Comparison of ENCODE assay signal across 17 mouse cellular contexts in the genomic region with DNA sequence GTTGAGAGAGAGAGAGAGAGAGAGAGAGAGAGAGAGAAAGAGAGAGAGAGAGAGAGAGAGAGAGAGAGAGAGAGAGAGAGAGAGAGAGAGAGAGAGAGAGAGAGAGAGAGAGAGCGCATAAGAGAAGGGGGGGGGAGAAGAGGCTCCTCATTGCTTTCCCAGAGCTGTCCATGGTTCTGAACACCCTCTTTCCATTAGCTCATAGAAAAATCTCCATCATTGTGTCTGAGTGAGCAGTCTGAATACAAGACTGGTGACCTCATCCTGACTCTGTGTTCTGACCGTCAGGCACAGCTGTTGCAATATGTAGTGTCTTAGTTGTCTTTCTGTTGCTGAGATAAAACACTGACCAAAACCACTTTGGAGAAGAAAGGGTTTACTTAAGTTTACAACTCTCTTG.
DNase-seq lines count a peak whose midpoint lies in the region; ATAC-seq and TF ChIP-seq lines count a peak whose summit lies in the region.
"Had no signal": no experiment of that assay in that cellular context is flagged by ENCODE, and none has a peak within 500 bp of the region (broad histone marks: within the 10 kb centered on the region; RNA-seq: fewer than 3 reads in every experiment).

No protein-coding gene starts in this region.

- no peaks in the 10 kb centered on the region for H3K36me3 ChIP-seq in heart, postnatal 0 days (replicated peaks; ENCODE audit: control insufficient read depth, insufficient read depth, low read length)
- H3K36me3 ChIP-seq in heart, adult 2 months (ENCODE audit: control insufficient read depth, insufficient read depth, low read length): no peaks in the 10 kb centered on the region
- H3K36me3 ChIP-seq in MEL (ENCODE audit: control insufficient read depth in 1 of 2, insufficient read depth in 2 of 2, low read length in 2 of 2): no peaks in the 10 kb centered on the region
- no peaks in the 10 kb centered on the region for H3K36me3 ChIP-seq in embryonic facial prominence, embryonic 11.5 days (replicated peaks; ENCODE audit: control insufficient read depth, insufficient read depth, low read depth, low read length)
- H3K36me3 ChIP-seq: embryonic facial prominence, embryonic 12.5 days had no signal

- TF ChIP-seq EP300 in heart, postnatal 0 days (IDR thresholded peaks at IDR 0.05; ENCODE audit: low read depth): no peak
- TF ChIP-seq EP300 in heart, adult 2 months (IDR thresholded peaks at IDR 0.05; ENCODE audit: insufficient read depth, low read depth, low read length): no peak
- no peak for TF ChIP-seq EP300 in MEL (IDR thresholded peaks at IDR 0.05; ENCODE audit: low read depth in 1 of 2, low read length in 2 of 2)

- peaks cover 26% of the 10 kb centered on the region for H3K27me3 ChIP-seq in heart, postnatal 0 days (ENCODE audit: control insufficient read depth, insufficient read depth, low read length)
- H3K27me3 ChIP-seq in heart, adult 2 months (ENCODE audit: control insufficient read depth, insufficient read depth, low read length): peaks cover 4% of the 10 kb centered on the region; the same call in 1 of the 2 replicates
- no peaks in the 10 kb centered on the region for H3K27me3 ChIP-seq in MEL (ENCODE audit: control insufficient read depth in 1 of 2, insufficient read depth in 2 of 2, low read length in 2 of 2)
- H3K27me3 ChIP-seq in embryonic facial prominence, embryonic 11.5 days (ENCODE audit: control insufficient read depth, insufficient read depth, low read length): peaks cover 11% of the 10 kb centered on the region

- no peaks in the 10 kb centered on the region for H3K79me2 ChIP-seq in heart, adult 2 months (replicated peaks; ENCODE audit: control insufficient read depth, insufficient read depth, low read length)
- no peaks in the 10 kb centered on the region for H3K79me2 ChIP-seq in MEL (ENCODE audit: control insufficient read depth, insufficient read depth, low read length, poor library complexity)

- no peak overlapping the region for H3K4me3 ChIP-seq in heart, postnatal 0 days (ENCODE audit: low read depth, low read length)
- H3K4me3 ChIP-seq in heart, adult 2 months: no peak overlapping the region
- H3K4me3 ChIP-seq in lung, adult 2 months (replicated peaks; ENCODE audit: extremely low read depth, low read depth, low read length): no peak overlapping the region
- H3K4me3 ChIP-seq in MEL (ENCODE audit: control insufficient read depth in 1 of 2, insufficient read depth in 1 of 2, low read depth in 2 of 2, low read length in 2 of 2): no peak overlapping the region
- no peak overlapping the region for H3K4me3 ChIP-seq in embryonic facial prominence, embryonic 11.5 days (ENCODE audit: low read depth, low read length)
- no peak overlapping the region for H3K4me3 ChIP-seq in layer of hippocampus, adult 2 months
- H3K4me3 ChIP-seq: embryonic facial prominence, embryonic 12.5 days had no signal

- 18% methylated on average over 2 of the region's 2 CpGs for WGBS in heart, postnatal 0 days
- 4% methylated on average over 2 of the region's 2 CpGs for WGBS in heart, adult 2 months
- 36% methylated on average over 2 of the region's 2 CpGs for WGBS in lung, adult 2 months
- WGBS in embryonic facial prominence, embryonic 11.5 days: 29% methylated on average over 2 of the region's 2 CpGs

- H3K9me3 ChIP-seq in heart, postnatal 0 days (replicated peaks; ENCODE audit: control insufficient read depth, low read length): no peaks in the 10 kb centered on the region
- no peaks in the 10 kb centered on the region for H3K9me3 ChIP-seq in MEL (replicated peaks; ENCODE audit: insufficient read depth, low read length)
- no peaks in the 10 kb centered on the region for H3K9me3 ChIP-seq in embryonic facial prominence, embryonic 11.5 days (replicated peaks; ENCODE audit: control insufficient read depth, low read length)
- H3K9me3 ChIP-seq: embryonic facial prominence, embryonic 12.5 days had no signal

- no peak for TF ChIP-seq POLR2A in heart, adult 2 months (IDR thresholded peaks at IDR 0.05; ENCODE audit: insufficient read depth, low read depth, low read length)
- TF ChIP-seq POLR2A in lung, adult 2 months (IDR thresholded peaks at IDR 0.05; ENCODE audit: borderline replicate concordance, extremely low read depth, low read depth, low read length): no peak
- no peak for TF ChIP-seq POLR2A in MEL (IDR thresholded peaks at IDR 0.05; ENCODE audit: control insufficient read depth in 1 of 2, insufficient read depth in 1 of 2, low read depth in 1 of 2, low read length in 2 of 2, poor library complexity in 1 of 2)

- H3K4me1 ChIP-seq in heart, postnatal 0 days (ENCODE audit: control insufficient read depth, insufficient read depth): no peaks in the 10 kb centered on the region
- H3K4me1 ChIP-seq in heart, adult 2 months (ENCODE audit: control insufficient read depth, insufficient read depth, low read length): no peaks in the 10 kb centered on the region
- H3K4me1 ChIP-seq in lung, adult 2 months (ENCODE audit: control insufficient read depth, insufficient read depth, low read length): no peaks in the 10 kb centered on the region
- no peaks in the 10 kb centered on the region for H3K4me1 ChIP-seq in MEL (ENCODE audit: control insufficient read depth in 1 of 2, insufficient read depth in 2 of 2, low read length in 2 of 2)
- peaks cover 3% of the 10 kb centered on the region; the same call in 1 of the 2 replicates for H3K4me1 ChIP-seq in embryonic facial prominence, embryonic 11.5 days (ENCODE audit: control insufficient read depth, insufficient read depth, low read length)

- H3K4me2 ChIP-seq in heart, postnatal 0 days (ENCODE audit: low read depth, low read length): no peak overlapping the region
- no peak overlapping the region for H3K4me2 ChIP-seq in embryonic facial prominence, embryonic 11.5 days (ENCODE audit: low read depth, low read length)
- H3K4me2 ChIP-seq: embryonic facial prominence, embryonic 12.5 days had no signal

- no peak for TF ChIP-seq RAD21 in MEL (IDR thresholded peaks at IDR 0.05; ENCODE audit: low read depth, low read length)

- H3K9ac ChIP-seq in heart, postnatal 0 days (replicated peaks; ENCODE audit: low read depth, low read length): no peak overlapping the region
- H3K9ac ChIP-seq in heart, adult 2 months (ENCODE audit: low read depth, low read length): no peak overlapping the region
- no peak overlapping the region for H3K9ac ChIP-seq in MEL (ENCODE audit: control insufficient read depth, low read depth, low read length, poor library complexity, severe bottlenecking)
- no peak overlapping the region for H3K9ac ChIP-seq in embryonic facial prominence, embryonic 11.5 days (replicated peaks; ENCODE audit: low read length)
- H3K9ac ChIP-seq: embryonic facial prominence, embryonic 12.5 days; liver, embryonic 14.5 days had no signal

- ATAC-seq in heart, postnatal 0 days (ENCODE audit: insufficient read depth, low read depth): no peak
- no peak for ATAC-seq in embryonic facial prominence, embryonic 11.5 days (replicated peaks; ENCODE audit: insufficient number of reproducible peaks, low FRiP score, low TSS enrichment, low read depth)
- ATAC-seq in activated CD4-positive, CD25-positive, alpha-beta regulatory T cell, adult 4 months: no peak
- ATAC-seq: CD4-positive, CD25-positive, alpha-beta regulatory T cell, adult 4 months; forebrain, embryonic 16.5 days; midbrain, embryonic 16.5 days had no signal

- H3K27ac ChIP-seq in heart, postnatal 0 days (ENCODE audit: low read depth): no peak overlapping the region
- no peak overlapping the region for H3K27ac ChIP-seq in heart, adult 2 months
- H3K27ac ChIP-seq in MEL (ENCODE audit: control insufficient read depth, low read depth, low read length): no peak overlapping the region
- no peak overlapping the region for H3K27ac ChIP-seq in embryonic facial prominence, embryonic 11.5 days (replicated peaks; ENCODE audit: low read depth, low read length)
- no peak overlapping the region for H3K27ac ChIP-seq in layer of hippocampus, adult 2 months
- H3K27ac ChIP-seq: embryonic facial prominence, embryonic 12.5 days; liver, embryonic 14.5 days had no signal

- DNase-seq in heart, postnatal 0 days (ENCODE audit: low spot score): peak; percentile 7
- DNase-seq in heart, adult 2 months: no peak
- peak; percentile 7 for DNase-seq in lung, postnatal 10 days
- no peak for DNase-seq in lung, adult 2 months
- DNase-seq in MEL (ENCODE audit: low read depth, low spot score): peak; percentile 12
- DNase-seq in embryonic facial prominence, embryonic 11.5 days (ENCODE audit: low spot score): peak; percentile 80
- DNase-seq in layer of hippocampus, adult 2 months (ENCODE audit: low spot score in 2 of 2): no peak
- DNase-seq: cerebellum, adult 11 months; gastrocnemius, postnatal 36 days; heart, postnatal 36 days; thymus, adult 18-20 months had no signal

- TF ChIP-seq CTCF in heart, postnatal 0 days (IDR thresholded peaks at IDR 0.05; ENCODE audit: low read depth): no peak
- TF ChIP-seq CTCF in heart, adult 2 months (IDR thresholded peaks at IDR 0.05): no peak
- TF ChIP-seq CTCF in lung, adult 2 months (IDR thresholded peaks at IDR 0.05; ENCODE audit: insufficient read depth, low read length): no peak
- no peak for TF ChIP-seq CTCF in MEL (IDR thresholded peaks at IDR 0.05 in 2 of 3, conservative IDR thresholded peaks at IDR 0.05 in 1 of 3; ENCODE audit: control insufficient read depth in 1 of 3, insufficient read depth in 1 of 3, low read depth in 2 of 3, low read length in 3 of 3, poor library complexity in 1 of 3, severe bottlenecking in 1 of 3)
- no peak for TF ChIP-seq CTCF in layer of hippocampus, adult 2 months (conservative IDR thresholded peaks at IDR 0.05)

- intact Hi-C loops in heart, adult 2 months (cut with DNase I): no loop called here

TF ChIP-seq in MEL, 35 proteins besides CTCF, POLR2A, EP300 and RAD21:
- no peak for TF ChIP-seq ZNF384 (IDR thresholded peaks at IDR 0.05; ENCODE audit: low read depth, low read length)
- no peak for TF ChIP-seq ZC3H11A (IDR thresholded peaks at IDR 0.05; ENCODE audit: low read depth, low read length)

Comparison
In these comparisons a context has a peak if more than half of its experiments do, and no peak if none do; other contexts are left out.
1. DNase-seq: peak in heart, postnatal 0 days (single experiment), lung, postnatal 10 days (single experiment), MEL (single experiment) and embryonic facial prominence, embryonic 11.5 days (single experiment); none in heart, adult 2 months (0 of 2), lung, adult 2 months (single experiment) and layer of hippocampus, adult 2 months (0 of 2).